Mouse (Mus musculus) mouse embryonic stem cell (cell line): Measurements from ENCODE around the gene H2afy.

ENCODE experiments used
- in situ Hi-C, 2 experiments: fragments of 300-500 bp; cut with MboI; formaldehyde crosslinking; loops; 1 replicate in 1 of 2; 3 replicates in 1 of 2; pipeline ENCODE4 v1.14.3; 2019 to 2020; ENCODE audit warnings: low sequenced_read_pairs in 2 of 2, low pct_unique_long_range_greater_than_20kb in 1 of 2, mixed read lengths in 1 of 2; ENCODE audit not compliant: unreplicated experiment in 1 of 2

The H2afy gene

GRCm38 (mm10) chr13:56136200-56136599, at the start of gene H2afy:
Gene H2afy (minus strand): TSS chr13:56136361.
- in situ Hi-C loops: no loop called here

- in situ Hi-C loops: no loop called here
These were observed 47.5 kb upstream of the H2afy start for GRCm38 (mm10) chr13:56183687-56184086.

GRCm38 (mm10) chr13:56181424-56181823, 45.3 kb upstream of the H2afy start:
- in situ Hi-C loops: no loop called here

- in situ Hi-C loops: no loop called here
These were observed 42.4 kb upstream of the H2afy start, which contains the start of gene Tifab for GRCm38 (mm10) chr13:56178416-56179035. Gene Tifab (minus strand): TSS chr13:56178885.

GRCm38 (mm10) chr13:56176310-56176709, 40.1 kb upstream of the H2afy start:
- in situ Hi-C loops: no loop called here

- in situ Hi-C loops: no loop called here
These were observed 39.7 kb upstream of the H2afy start for GRCm38 (mm10) chr13:56175848-56176247.

GRCm38 (mm10) chr13:56172901-56173545, 36.9 kb upstream of the H2afy start:
- in situ Hi-C loops: no loop called here

- in situ Hi-C loops: no loop called here
These were observed 35.9 kb upstream of the H2afy start for GRCm38 (mm10) chr13:56172106-56172505.

- in situ Hi-C loops: no loop called here
These were observed 32.2 kb upstream of the H2afy start for GRCm38 (mm10) chr13:56168403-56168781.

- in situ Hi-C loops: no loop called here
These were observed 31.6 kb upstream of the H2afy start for GRCm38 (mm10) chr13:56167446-56168402.

- in situ Hi-C loops: no loop called here
These were observed 29.4 kb upstream of the H2afy start for GRCm38 (mm10) chr13:56165561-56165960.

GRCm38 (mm10) chr13:56164372-56164771, 28.2 kb upstream of the H2afy start:
- in situ Hi-C loops: no loop called here

GRCm38 (mm10) chr13:56163751-56164150, 27.6 kb upstream of the H2afy start:
- in situ Hi-C loops: no loop called here

GRCm38 (mm10) chr13:56162859-56163258, 26.7 kb upstream of the H2afy start:
- in situ Hi-C loops: no loop called here

- in situ Hi-C loops: no loop called here
These were observed 23.6 kb upstream of the H2afy start for GRCm38 (mm10) chr13:56159614-56160363.

GRCm38 (mm10) chr13:56159016-56159601, 22.9 kb upstream of the H2afy start:
- in situ Hi-C loops: no loop called here

- in situ Hi-C loops: no loop called here
These were observed 19.5 kb upstream of the H2afy start for GRCm38 (mm10) chr13:56155671-56156070.

- in situ Hi-C loops: no loop called here
These were observed 18.9 kb upstream of the H2afy start for GRCm38 (mm10) chr13:56155048-56155447.
